Mouse (Mus musculus) stomach, embryonic 16.5 days (tissue): ENCODE results near the gene Coro2a. TPM values are rescaled to one million over a fixed set of nuclear protein-coding genes. Genes with fewer than 3 reads are reported as not detected.
A peak's percentile ranks its signal among the peaks of the same experiment; 100 is the strongest.

Experiments used
- ATAC-seq: fragments of 200-750 bp; cut with Nextera tagmentation; 2 replicates; pipeline ENCODE4 v1.8.0; 2017; ENCODE audit warnings: moderate number of reproducible peaks, moderate TSS enrichment; ENCODE audit not compliant: insufficient read depth, low FRiP score
- H3K27ac ChIP-seq: fragments of 300-500 bp; sonication (generic); 2 replicates; pipeline ENCODE4 v1.5.1; 2014; ENCODE audit warnings: low read length
- H3K27me3 ChIP-seq: fragments of 300-500 bp; sonication (generic); 2 replicates; pipeline ENCODE4 v1.6.1; 2014; ENCODE audit warnings: low read length, control low read depth, mixed read lengths; ENCODE audit not compliant: control insufficient read depth, insufficient read depth
- H3K36me3 ChIP-seq: fragments of 300-500 bp; sonication (generic); 2 replicates; pipeline ENCODE4 v1.6.1; 2014; ENCODE audit warnings: low read length; ENCODE audit not compliant: control insufficient read depth, insufficient read depth
- H3K4me1 ChIP-seq: fragments of 300-500 bp; sonication (generic); 2 replicates; pipeline ENCODE4 v1.6.1; 2014; ENCODE audit warnings: low read length, control low read depth, mixed read lengths; ENCODE audit not compliant: control insufficient read depth, insufficient read depth
- H3K4me2 ChIP-seq: fragments of 300-500 bp; sonication (generic); 2 replicates; pipeline ENCODE4 v1.6.1; 2014; ENCODE audit warnings: low read depth, low read length, mixed read lengths
- H3K4me3 ChIP-seq: fragments of 300-500 bp; sonication (generic); replicated peaks from 2 replicates; pipeline ENCODE4 v1.5.1; 2014; ENCODE audit warnings: mild to moderate bottlenecking, low read length
- H3K9ac ChIP-seq: fragments of 300-500 bp; sonication (generic); 2 replicates; pipeline ENCODE4 v1.6.1; 2014; ENCODE audit warnings: low read length
- H3K9me3 ChIP-seq: fragments of 300-500 bp; sonication (generic); replicated peaks from 2 replicates; pipeline ENCODE4 v1.6.1; 2016; ENCODE audit warnings: low read length, control low read depth; ENCODE audit not compliant: control insufficient read depth
- WGBS: fragments of 180-500 bp; shearing (Covaris S2); extraction: QIAGEN DNeasy Blood & Tissue Kit; methylation state at CpG from one replicate; pipeline ENCODE4 v1.1.7; 2014; 5-methylcytosine and 5-hydroxymethylcytosine counted together
- polyA plus RNA-seq: library from polyadenylated mRNA; unstranded; fragments of >200 nt; fragmentation: Nextera tagmentation; extraction: Ambion mirVana; gene quantifications from 2 replicates; pipeline ENCODE4 v1.2.1, GENCODE M21; 2015

Coro2a gene
- polyA plus RNA-seq, 1 experiment from 2014 or later = 26.4 TPM

DNA sequence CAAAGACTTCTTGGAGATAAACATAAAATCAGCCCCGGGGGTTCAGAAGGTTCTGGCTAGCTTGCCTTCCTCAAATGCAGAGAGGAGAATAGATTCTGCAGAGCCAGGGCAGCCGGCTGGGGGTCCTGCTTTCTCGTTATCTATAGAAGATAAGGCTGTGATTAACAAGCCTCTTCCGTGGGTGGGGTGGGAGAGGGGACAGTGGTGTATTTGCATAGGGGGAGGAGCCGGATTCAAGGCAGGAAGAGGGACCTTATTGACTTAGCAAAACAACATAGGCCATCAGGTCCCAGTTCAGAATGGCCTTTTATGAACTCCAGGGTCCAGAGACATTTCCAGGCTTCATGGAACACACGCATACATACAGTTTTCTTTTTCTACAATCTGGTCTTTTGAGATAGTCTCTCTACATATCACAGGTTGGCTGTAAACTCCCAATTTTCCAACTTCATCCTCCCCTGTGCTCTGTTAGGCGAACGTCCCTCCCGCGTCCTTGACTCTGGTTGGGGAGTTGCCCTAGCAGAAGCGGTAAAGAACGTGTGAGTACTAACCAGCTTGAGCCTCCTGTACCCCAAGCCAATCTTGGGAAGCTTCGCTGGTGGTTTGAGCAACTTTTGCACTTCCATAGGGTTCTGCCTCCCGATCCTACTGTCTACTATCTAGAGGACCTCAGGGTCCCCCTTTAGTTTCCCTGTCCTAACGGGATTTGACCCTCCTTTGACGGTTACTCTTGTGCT is 66.7 kb downstream of the Coro2a start:
- H3K4me1 ChIP-seq = peaks cover 7% of the 10 kb centered on the region; the same call in 1 of the 2 replicates
- 8% methylated on average over 16 of the region's 16 CpGs for WGBS
- peak overlapping the region; percentile 71 for H3K4me2 ChIP-seq
- no peak for ATAC-seq
- no peaks in the 10 kb centered on the region for H3K9me3 ChIP-seq
- no peak overlapping the region for H3K27ac ChIP-seq
- H3K36me3 ChIP-seq = no peaks in the 10 kb centered on the region
- peak overlapping the region; percentile 58 for H3K4me3 ChIP-seq
- peaks cover 22% of the 10 kb centered on the region; the same call in 1 of the 2 replicates for H3K27me3 ChIP-seq
- peak overlapping the region; percentile 73 for H3K9ac ChIP-seq

DNA sequence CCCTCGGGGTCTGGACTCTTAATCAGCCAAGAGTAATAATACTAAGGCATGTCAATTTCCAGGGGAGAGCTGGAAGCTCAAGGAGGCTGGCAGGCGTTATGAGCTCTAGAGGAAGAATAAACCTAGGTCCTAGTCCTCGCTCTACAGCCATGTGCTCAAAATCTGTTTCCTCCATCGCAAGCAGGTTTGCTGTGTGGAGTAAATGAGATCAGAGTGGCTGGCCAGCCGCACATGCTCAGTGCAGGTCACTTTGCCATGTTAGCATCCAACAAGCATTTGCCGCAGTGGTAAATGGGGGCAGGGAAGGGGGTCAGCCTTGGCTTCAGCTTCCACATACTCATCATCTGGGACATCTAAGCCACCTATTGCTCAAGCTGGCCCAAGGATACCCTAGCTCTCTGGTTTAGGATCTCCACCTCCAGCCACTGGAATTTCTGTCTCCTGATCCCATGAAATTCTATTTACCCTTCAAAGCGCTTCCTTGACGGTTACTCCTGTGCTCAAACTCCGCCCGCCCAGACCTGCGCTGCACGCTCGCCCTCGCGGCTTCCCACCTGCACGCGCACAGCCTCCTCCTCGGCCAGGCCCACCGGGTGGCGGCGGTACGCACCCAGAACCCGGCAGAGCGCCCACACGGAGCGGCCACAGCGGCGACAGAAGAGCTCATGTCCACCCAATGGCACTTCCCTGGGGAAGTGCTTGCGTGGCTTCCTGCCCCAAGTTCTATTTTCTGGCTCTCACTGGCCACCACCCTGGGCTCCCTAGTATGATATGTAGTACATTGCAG is 67.9 kb downstream of the Coro2a start:
- H3K4me1 ChIP-seq = peaks cover 7% of the 10 kb centered on the region; the same call in 1 of the 2 replicates
- H3K27me3 ChIP-seq = peaks cover 22% of the 10 kb centered on the region; the same call in 1 of the 2 replicates
- no peaks in the 10 kb centered on the region for H3K9me3 ChIP-seq
- H3K27ac ChIP-seq = no peak overlapping the region
- peak overlapping the region; percentile 25 for H3K4me3 ChIP-seq
- H3K9ac ChIP-seq = peak overlapping the region; percentile 20; the same call in 1 of the 2 replicates
- peak overlapping the region; percentile 71 for H3K4me2 ChIP-seq
- 10% methylated on average over 29 of the region's 29 CpGs for WGBS
- 0 out of 2 replicates have a peak, but pooled peaks have one; percentile 31 for ATAC-seq
- no peaks in the 10 kb centered on the region for H3K36me3 ChIP-seq

DNA sequence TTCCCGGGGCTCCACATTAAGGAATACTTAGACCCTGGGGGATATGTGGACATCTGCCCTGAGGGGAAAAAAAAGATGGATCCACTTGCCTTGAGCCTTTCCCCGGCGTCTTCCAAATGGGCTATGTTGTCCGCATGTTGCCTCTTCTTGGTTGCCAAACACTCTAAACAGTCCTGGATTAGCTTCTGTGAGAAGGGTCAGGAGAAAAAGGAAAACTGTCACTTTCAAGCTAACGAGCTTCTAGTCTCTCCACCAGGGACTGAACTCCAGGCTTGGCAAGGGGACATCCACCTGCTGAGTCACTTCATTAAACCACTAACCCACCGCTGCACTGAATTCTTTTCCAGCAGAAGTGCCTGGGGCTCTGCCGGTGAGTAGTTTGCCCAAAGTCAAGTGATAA is 69.1 kb downstream of the Coro2a start:
- H3K27ac ChIP-seq = no peak overlapping the region
- no peaks in the 10 kb centered on the region for H3K9me3 ChIP-seq
- WGBS = 87% methylated on average over 7 of the region's 7 CpGs
- H3K4me3 ChIP-seq = no peak overlapping the region
- H3K4me1 ChIP-seq = peaks cover 7% of the 10 kb centered on the region; the same call in 1 of the 2 replicates
- no peaks in the 10 kb centered on the region for H3K36me3 ChIP-seq
- ATAC-seq = no peak
- no peak overlapping the region for H3K9ac ChIP-seq
- peaks cover 22% of the 10 kb centered on the region; the same call in 1 of the 2 replicates for H3K27me3 ChIP-seq
- no peak overlapping the region for H3K4me2 ChIP-seq

DNA sequence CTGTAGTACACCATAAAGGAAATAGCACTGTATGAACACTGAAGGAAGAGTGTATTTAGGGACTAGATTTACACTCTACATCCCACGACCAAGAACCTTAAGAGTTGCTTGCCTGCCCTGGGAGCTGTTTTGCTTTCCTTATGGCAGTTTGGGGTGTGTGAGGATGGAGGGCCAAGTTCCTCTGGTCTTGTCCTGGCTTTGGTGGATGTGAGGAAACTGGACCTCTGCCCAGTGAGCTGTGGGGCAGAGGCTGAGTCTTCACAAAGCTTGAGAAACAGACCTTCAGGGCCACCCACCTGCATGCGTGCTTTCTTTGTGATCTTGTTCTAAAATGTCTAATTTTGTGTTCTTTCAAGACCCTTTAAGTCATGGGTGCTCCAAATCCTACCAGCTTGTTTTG is 69.5 kb downstream of the Coro2a start:
- no peak overlapping the region for H3K4me3 ChIP-seq
- no peak overlapping the region for H3K27ac ChIP-seq
- peaks cover 22% of the 10 kb centered on the region; the same call in 1 of the 2 replicates for H3K27me3 ChIP-seq
- no peaks in the 10 kb centered on the region for H3K36me3 ChIP-seq
- no peak for ATAC-seq
- H3K9ac ChIP-seq = no peak overlapping the region
- no peak overlapping the region for H3K4me2 ChIP-seq
- WGBS = 85% methylated on average over 2 of the region's 2 CpGs
- no peaks in the 10 kb centered on the region for H3K9me3 ChIP-seq
- peaks cover 7% of the 10 kb centered on the region; the same call in 1 of the 2 replicates for H3K4me1 ChIP-seq

DNA sequence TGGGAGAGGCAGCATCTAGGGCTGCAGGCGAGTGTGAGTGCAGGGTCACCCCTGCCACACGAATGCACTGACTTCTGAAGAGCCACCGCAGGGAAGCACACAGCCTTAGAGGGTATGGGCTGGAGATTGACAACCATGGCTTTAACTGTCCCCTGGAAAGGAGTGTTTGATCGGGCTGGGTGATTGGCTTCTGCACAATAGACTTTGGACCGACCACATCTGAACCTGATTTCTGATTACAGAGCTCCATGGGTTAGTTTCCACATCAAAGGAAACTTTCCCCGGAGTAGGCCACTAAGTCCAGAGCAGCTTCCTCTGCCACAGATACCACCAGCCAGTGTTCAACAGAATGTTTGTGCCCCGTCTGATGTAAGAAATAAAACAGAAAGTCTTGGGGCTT is 72.3 kb downstream of the Coro2a start:
- H3K9me3 ChIP-seq = no peaks in the 10 kb centered on the region
- no peak overlapping the region for H3K4me3 ChIP-seq
- no peaks in the 10 kb centered on the region for H3K36me3 ChIP-seq
- no peak overlapping the region for H3K4me2 ChIP-seq
- H3K27ac ChIP-seq = no peak overlapping the region
- peaks cover 4% of the 10 kb centered on the region; the same call in 1 of the 2 replicates for H3K4me1 ChIP-seq
- WGBS = 54% methylated on average over 7 of the region's 7 CpGs
- peaks cover 5% of the 10 kb centered on the region; the same call in 1 of the 2 replicates for H3K27me3 ChIP-seq
- no peak overlapping the region for H3K9ac ChIP-seq
- 0 out of 2 replicates have a peak, but pooled peaks have one; percentile 27 for ATAC-seq

DNA sequence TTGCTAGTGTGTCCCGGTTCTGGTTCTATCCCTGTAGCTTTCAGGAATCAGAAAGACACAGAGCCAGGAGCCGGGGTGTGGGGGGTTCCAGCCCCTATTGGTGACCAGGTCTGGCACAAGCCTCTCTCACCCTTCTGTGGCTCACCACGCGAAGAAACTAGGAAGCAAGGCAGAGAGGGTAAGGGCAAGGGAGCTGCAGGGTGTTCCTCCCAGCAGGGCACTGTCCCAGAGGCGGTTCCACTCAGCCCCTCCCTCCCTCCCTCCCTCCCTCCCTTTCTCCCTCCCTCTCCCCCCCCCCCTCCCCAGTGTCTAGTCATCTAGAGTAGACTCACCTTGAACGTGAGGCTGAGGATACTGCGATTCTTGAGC is 74.5 kb downstream of the Coro2a start:
- no peak overlapping the region for H3K27ac ChIP-seq
- WGBS = 6% methylated on average over 7 of the region's 7 CpGs
- ATAC-seq = peak; percentile 72
- H3K9me3 ChIP-seq = peaks cover 4% of the 10 kb centered on the region; the same call in 1 of the 2 replicates
- peak overlapping the region; percentile 60 for H3K4me2 ChIP-seq
- H3K9ac ChIP-seq = peak overlapping the region; percentile 65
- peak overlapping the region; percentile 34 for H3K4me3 ChIP-seq
- no peaks in the 10 kb centered on the region for H3K27me3 ChIP-seq
- H3K36me3 ChIP-seq = no peaks in the 10 kb centered on the region
- H3K4me1 ChIP-seq = peaks cover 4% of the 10 kb centered on the region; the same call in 1 of the 2 replicates

DNA sequence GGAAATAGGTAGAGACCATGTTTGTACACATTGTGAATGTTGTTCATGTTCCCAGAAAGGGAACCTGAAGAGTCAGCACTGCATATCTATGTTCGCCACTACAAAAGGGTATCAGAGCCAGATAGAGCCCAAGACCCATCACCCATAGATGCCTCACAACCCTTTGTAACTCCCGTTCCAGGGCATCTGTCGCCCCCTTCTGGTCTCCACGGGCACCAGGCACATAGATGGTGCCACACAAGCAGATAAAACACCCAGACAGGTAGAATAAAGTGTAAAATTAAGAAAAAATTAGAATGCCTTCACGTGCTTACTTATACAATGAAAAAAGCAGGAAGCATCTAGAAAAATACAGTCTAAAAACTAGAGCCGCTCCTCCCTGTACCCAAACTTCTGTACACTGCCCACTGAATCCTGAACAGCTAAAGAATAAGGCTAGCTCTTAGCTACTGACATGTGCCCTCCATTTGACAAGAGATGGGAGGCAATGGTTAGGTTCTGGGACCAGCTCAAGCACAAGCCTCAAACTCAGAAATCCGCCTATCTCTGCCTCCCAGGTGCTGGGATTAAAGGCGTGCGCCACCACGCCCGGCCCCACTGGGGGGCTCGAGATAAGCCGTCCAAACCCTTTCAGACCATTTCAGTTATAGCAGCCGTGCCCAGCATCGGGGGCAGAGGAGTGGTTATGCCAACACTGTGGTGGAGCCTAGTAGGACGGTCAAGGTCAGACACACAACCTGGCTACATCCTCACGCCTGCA is 75.0 kb downstream of the Coro2a start:
- Histone ChIP-seq H3K4me2 (peak overlapping the region; percentile 60), H3K4me3 (peak overlapping the region; percentile 34), H3K9me3 (peaks cover 5% of the 10 kb centered on the region; the same call in 1 of the 2 replicates), H3K4me1 (peaks cover 4% of the 10 kb centered on the region; the same call in 1 of the 2 replicates), H3K27me3 (no peaks in the 10 kb centered on the region), H3K27ac (no peak overlapping the region), H3K36me3 (no peaks in the 10 kb centered on the region), H3K9ac (peak overlapping the region; percentile 65)
- no peak; the same call in 1 of the 2 replicates for ATAC-seq
- WGBS = 29% methylated on average over 17 of the region's 17 CpGs

DNA sequence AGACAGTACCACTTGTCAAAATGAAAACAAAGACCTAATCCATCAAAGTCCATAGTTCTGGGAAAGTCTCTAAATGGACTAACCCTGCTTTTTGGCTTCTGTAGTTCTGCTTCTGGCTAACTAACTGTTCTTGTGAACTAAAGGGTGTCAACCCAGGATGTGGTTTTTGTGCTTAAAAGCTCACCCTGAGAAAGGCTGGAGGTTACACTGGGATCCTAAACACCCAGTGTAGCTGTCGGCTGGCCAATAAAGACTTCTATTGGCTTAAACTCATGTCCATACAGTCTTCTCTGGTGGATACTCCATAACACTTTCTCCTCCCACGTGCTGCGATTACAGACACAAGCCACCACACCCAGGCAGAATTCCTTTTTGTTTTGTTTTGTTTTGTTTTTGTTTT is 75.8 kb downstream of the Coro2a start:
- peaks cover 5% of the 10 kb centered on the region; the same call in 1 of the 2 replicates for H3K9me3 ChIP-seq
- no peaks in the 10 kb centered on the region for H3K36me3 ChIP-seq
- H3K27me3 ChIP-seq = no peaks in the 10 kb centered on the region
- H3K4me2 ChIP-seq = no peak overlapping the region
- H3K9ac ChIP-seq = no peak overlapping the region
- 89% methylated on average over 3 of the region's 3 CpGs for whole genome bisulfite sequencing
- H3K4me1 ChIP-seq = peaks cover 4% of the 10 kb centered on the region; the same call in 1 of the 2 replicates
- no peak overlapping the region for H3K27ac ChIP-seq
- ATAC-seq = no peak
- H3K4me3 ChIP-seq = no peak overlapping the region
